Mouse (Mus musculus): Measurements from ENCODE around the gene Sorbs1. TPM values are rescaled to one million over a fixed set of nuclear protein-coding genes. Genes with fewer than 3 reads are reported as not detected.

The Sorbs1 gene
- polyA plus RNA-seq, 2 experiments: 35.3 to 40.6 TPM

- no peak overlapping the region for H3K4me3 ChIP-seq (replicated peaks; ENCODE audit: low read length)
Observed at GRCm38 (mm10) chr19:40278372-40279023, 235.1 kb downstream of the Sorbs1 start.

GRCm38 (mm10) chr19:40277494-40277893 is 236.1 kb downstream of the Sorbs1 start:
- H3K4me1 ChIP-seq (ENCODE audit: control insufficient read depth, insufficient read depth, low read length): no peaks in the 10 kb centered on the region
- H3K36me3 ChIP-seq (ENCODE audit: control insufficient read depth, insufficient read depth, low read length): no peaks in the 10 kb centered on the region
- no peak for TF ChIP-seq POLR2A (IDR thresholded peaks at IDR 0.05; ENCODE audit: borderline replicate concordance, extremely low read depth, insufficient read depth, insufficient read length)
- H3K27me3 ChIP-seq (ENCODE audit: control insufficient read depth, insufficient read depth, low read length): no peaks in the 10 kb centered on the region
- no peak overlapping the region for H3K27ac ChIP-seq (replicated peaks; ENCODE audit: low read depth, low read length)
- H3K4me3 ChIP-seq (replicated peaks; ENCODE audit: low read length): no peak overlapping the region
- ATAC-seq (ENCODE audit: low FRiP score, low read depth) (no peak), DNase-seq (ENCODE audit: low spot score) (no peak)
- WGBS: 85% methylated on average over 8 of the region's 8 CpGs
- H3K9ac ChIP-seq (ENCODE audit: low read depth, low read length, severe bottlenecking): no peak overlapping the region
- no peaks in the 10 kb centered on the region for H3K9me3 ChIP-seq (ENCODE audit: control insufficient read depth, low read length)
- H3K4me2 ChIP-seq (replicated peaks; ENCODE audit: low read depth, low read length, severe bottlenecking): no peak overlapping the region

More at GRCm38 (mm10) chr19:40278372-40279023, 235.1 kb downstream of the Sorbs1 start:
- TF ChIP-seq POLR2A (IDR thresholded peaks at IDR 0.05; ENCODE audit: borderline replicate concordance, extremely low read depth, insufficient read depth, insufficient read length): no peak
- WGBS: 84% methylated on average over 8 of the region's 8 CpGs
- Histone ChIP-seq H3K36me3 (ENCODE audit: control insufficient read depth, insufficient read depth, low read length) (no peaks in the 10 kb centered on the region), H3K4me1 (ENCODE audit: control insufficient read depth, insufficient read depth, low read length) (no peaks in the 10 kb centered on the region), H3K9ac (ENCODE audit: low read depth, low read length, severe bottlenecking) (no peak overlapping the region), H3K27ac (replicated peaks; ENCODE audit: low read depth, low read length) (no peak overlapping the region), H3K9me3 (ENCODE audit: control insufficient read depth, low read length) (no peaks in the 10 kb centered on the region), H3K27me3 (ENCODE audit: control insufficient read depth, insufficient read depth, low read length) (no peaks in the 10 kb centered on the region), H3K4me2 (replicated peaks; ENCODE audit: low read depth, low read length, severe bottlenecking) (no peak overlapping the region)
- DNase-seq (ENCODE audit: low spot score) (no peak), ATAC-seq (ENCODE audit: low FRiP score, low read depth) (no peak)

GRCm38 (mm10) chr19:40275401-40276188 is 238.0 kb downstream of the Sorbs1 start:
- ATAC-seq (ENCODE audit: low FRiP score, low read depth): no peak
- TF ChIP-seq POLR2A (IDR thresholded peaks at IDR 0.05; ENCODE audit: borderline replicate concordance, extremely low read depth, insufficient read depth, insufficient read length): no peak
- Histone ChIP-seq H3K4me1 (ENCODE audit: control insufficient read depth, insufficient read depth, low read length) (no peaks in the 10 kb centered on the region), H3K27ac (replicated peaks; ENCODE audit: low read depth, low read length) (no peak overlapping the region), H3K9ac (ENCODE audit: low read depth, low read length, severe bottlenecking) (no peak overlapping the region), H3K4me2 (replicated peaks; ENCODE audit: low read depth, low read length, severe bottlenecking) (no peak overlapping the region), H3K36me3 (ENCODE audit: control insufficient read depth, insufficient read depth, low read length) (no peaks in the 10 kb centered on the region), H3K27me3 (ENCODE audit: control insufficient read depth, insufficient read depth, low read length) (peaks cover 11% of the 10 kb centered on the region; the same call in 1 of the 2 replicates), H3K4me3 (replicated peaks; ENCODE audit: low read length) (no peak overlapping the region), H3K9me3 (ENCODE audit: control insufficient read depth, low read length) (no peaks in the 10 kb centered on the region)
- no peak for DNase-seq (ENCODE audit: low spot score)
- 80% methylated on average over 14 of the region's 14 CpGs for WGBS

- Histone ChIP-seq H3K36me3 (ENCODE audit: control insufficient read depth, insufficient read depth, low read length) (no peaks in the 10 kb centered on the region), H3K27ac (replicated peaks; ENCODE audit: low read depth, low read length) (no peak overlapping the region), H3K4me3 (replicated peaks; ENCODE audit: low read length) (no peak overlapping the region), H3K4me1 (ENCODE audit: control insufficient read depth, insufficient read depth, low read length) (no peaks in the 10 kb centered on the region), H3K4me2 (replicated peaks; ENCODE audit: low read depth, low read length, severe bottlenecking) (no peak overlapping the region), H3K9ac (ENCODE audit: low read depth, low read length, severe bottlenecking) (no peak overlapping the region), H3K9me3 (ENCODE audit: control insufficient read depth, low read length) (no peaks in the 10 kb centered on the region), H3K27me3 (ENCODE audit: control insufficient read depth, insufficient read depth, low read length) (peaks cover 18% of the 10 kb centered on the region; the same call in 1 of the 2 replicates)
- DNase-seq (ENCODE audit: low spot score) (no peak), ATAC-seq (ENCODE audit: low FRiP score, low read depth) (no peak)
- no peak for TF ChIP-seq POLR2A (IDR thresholded peaks at IDR 0.05; ENCODE audit: borderline replicate concordance, extremely low read depth, insufficient read depth, insufficient read length)
- WGBS: 52% methylated on average over 13 of the region's 13 CpGs
Observed at GRCm38 (mm10) chr19:40272674-40273073, 240.9 kb downstream of the Sorbs1 start.

GRCm38 (mm10) chr19:40271308-40271892 is 242.2 kb downstream of the Sorbs1 start, which contains the start of gene Pdlim1:
Gene Pdlim1, minus strand, starts transcription at chr19:40271842.
- ATAC-seq (ENCODE audit: low FRiP score, low read depth) (peak; percentile 72), DNase-seq (ENCODE audit: low spot score) (peak; percentile 73)
- H3K4me1 ChIP-seq (ENCODE audit: control insufficient read depth, insufficient read depth, low read length): no peaks in the 10 kb centered on the region
- no peak within 1 kb of the TSS for H3K27ac ChIP-seq (replicated peaks; ENCODE audit: low read depth, low read length)
- peaks cover 18% of the 10 kb centered on the region; the same call in 1 of the 2 replicates for H3K27me3 ChIP-seq (ENCODE audit: control insufficient read depth, insufficient read depth, low read length)
- no peak for TF ChIP-seq POLR2A (IDR thresholded peaks at IDR 0.05; ENCODE audit: borderline replicate concordance, extremely low read depth, insufficient read depth, insufficient read length)
- no peaks in the 10 kb centered on the region for H3K36me3 ChIP-seq (ENCODE audit: control insufficient read depth, insufficient read depth, low read length)
- H3K4me2 ChIP-seq (replicated peaks; ENCODE audit: low read depth, low read length, severe bottlenecking): peak within 1 kb of the TSS; percentile 98
- no peaks in the 10 kb centered on the region for H3K9me3 ChIP-seq (ENCODE audit: control insufficient read depth, low read length)
- peak within 1 kb of the TSS; percentile 70 for H3K4me3 ChIP-seq (replicated peaks; ENCODE audit: low read length)
- WGBS: under 1% methylated on average over 37 of the region's 54 CpGs
- peak within 1 kb of the TSS; percentile 70 for H3K9ac ChIP-seq (ENCODE audit: low read depth, low read length, severe bottlenecking)
